Mouse (Mus musculus): ENCODE measurements around the gene Zfr.

DNA sequence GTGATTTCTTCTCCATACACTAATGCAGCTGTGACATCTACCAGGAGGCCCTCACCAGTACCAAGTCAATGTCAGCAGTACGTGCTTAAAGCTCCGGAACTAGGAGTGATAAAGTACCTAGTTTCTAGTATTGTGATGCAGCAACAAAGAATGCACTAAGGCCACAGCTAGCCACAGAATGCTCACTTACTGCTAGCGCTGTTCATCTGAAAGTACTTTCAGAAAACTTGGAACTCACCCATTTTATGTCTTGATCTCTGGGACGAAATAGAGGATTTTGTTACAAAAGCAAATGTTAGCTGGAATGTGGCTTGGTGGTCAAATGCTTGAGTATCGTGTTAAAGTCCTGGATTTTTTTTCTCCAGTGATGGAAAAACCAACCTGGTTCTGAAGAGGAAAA is 30.0 kb upstream of the Zfr start:
- TF ChIP-seq HCFC1 (IDR thresholded peaks at IDR 0.05; ENCODE audit: low read depth, low read length) (no peak), JUND (conservative IDR thresholded peaks at IDR 0.05; ENCODE audit: low read depth, low read length) (no peak), CTCF (conservative IDR thresholded peaks at IDR 0.05 in 1 of 2, IDR thresholded peaks at IDR 0.05 in 1 of 2; ENCODE audit: low read depth in 2 of 2, low read length in 2 of 2) (no peak), MAX (IDR thresholded peaks at IDR 0.05; ENCODE audit: low read length) (no peak), POLR2A (IDR thresholded peaks at IDR 0.05; ENCODE audit: low read depth, low read length) (no peak), USF1 (IDR thresholded peaks at IDR 0.05; ENCODE audit: low read depth, low read length) (no peak), E2F4 (IDR thresholded peaks at IDR 0.05; ENCODE audit: insufficient replicate concordance, low read depth, low read length) (no peak), ETS1 (conservative IDR thresholded peaks at IDR 0.05; ENCODE audit: low read depth, low read length) (no peak), MYC (IDR thresholded peaks at IDR 0.05; ENCODE audit: low read depth, low read length) (no peak), SIN3A (IDR thresholded peaks at IDR 0.05; ENCODE audit: low read length) (no peak)
